Mouse (Mus musculus) thymus, adult 2 months (tissue): ENCODE data around the gene Rin2.

Experiments used
- CTCF ChIP-seq: fragments of 200-500 bp; IDR thresholded peaks from 2 replicates; pipeline ENCODE4 v1.5.1; 2012; ENCODE audit warnings: mild to moderate bottlenecking, control low read depth, low read length, moderate library complexity, borderline replicate concordance; ENCODE audit not compliant: control insufficient read depth, poor library complexity, insufficient read depth; ENCODE audit errors: extremely low read depth
- POLR2A ChIP-seq: fragments of 200-500 bp; IDR thresholded peaks from 2 replicates; pipeline ENCODE4 v1.6.1; 2012; ENCODE audit warnings: mild to moderate bottlenecking, low read length, control low read depth, moderate library complexity; ENCODE audit not compliant: control insufficient read depth, poor library complexity, insufficient read depth; ENCODE audit errors: extremely low read depth

DNA sequence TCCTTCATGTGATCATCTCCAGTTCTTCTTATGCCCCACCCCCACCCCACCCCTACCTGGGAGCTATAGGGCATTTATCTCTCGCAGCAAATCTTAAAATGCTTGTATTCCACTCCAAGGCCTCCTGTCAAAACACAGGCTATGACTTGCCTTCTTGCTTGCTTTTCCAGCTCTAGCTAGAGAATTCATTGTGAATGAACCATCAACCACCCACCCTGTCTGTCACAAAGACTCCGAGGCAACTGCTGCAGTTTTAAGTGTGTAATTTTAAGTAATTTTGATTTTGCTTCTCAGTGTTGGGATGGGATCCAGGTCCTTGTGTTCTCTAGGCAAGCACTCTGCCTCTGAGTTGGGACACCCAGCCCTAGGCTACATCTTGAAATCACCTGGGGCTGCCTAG lies 215.6 kb downstream of the Rin2 start:
- TF ChIP-seq POLR2A, result no peak
- no peak for TF ChIP-seq CTCF
